Mouse (Mus musculus): ENCODE measurements at regions not wholly inside any gene's neighbourhood (a gene's known extent, or its start where the extent isn't known, plus 50 kb on each side); places are given as distances from the start of the nearest gene placed in this dataset.

DNA sequence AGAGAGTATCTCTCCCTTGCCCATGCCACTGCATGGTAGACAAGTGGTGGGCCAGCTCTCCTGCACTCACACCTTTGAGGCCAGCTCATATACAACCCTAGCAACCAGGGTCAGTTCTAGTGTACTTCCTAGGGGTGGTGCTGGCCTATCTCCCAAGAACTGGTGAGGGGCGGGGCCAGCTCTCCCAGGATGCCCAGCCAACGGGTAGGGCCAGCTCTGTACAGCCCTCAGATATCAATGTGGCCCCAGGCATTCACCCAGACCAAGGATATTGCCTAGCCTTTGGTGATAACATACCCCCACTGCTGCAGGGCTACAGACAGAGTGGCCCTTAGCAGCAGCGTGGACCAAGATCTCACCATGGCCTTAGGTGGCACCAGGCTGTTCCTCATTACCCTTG is 55.1 kb upstream of the Exoc4 start:
- ATAC-seq (ENCODE audit: low read depth) (no peak), DNase-seq (ENCODE audit: low spot score) (no peak)
- no peaks in the 10 kb centered on the region for H3K9me3 ChIP-seq (ENCODE audit: control insufficient read depth, low read length)
- H3K4me2 ChIP-seq (ENCODE audit: low read depth, low read length), result no peak overlapping the region
- H3K4me1 ChIP-seq (ENCODE audit: control insufficient read depth, insufficient read depth, low read length), result 0 out of 2 replicates have a peak, but pooled peaks cover 2% of the 10 kb centered on the region
- WGBS, result 58% methylated on average over 2 of the region's 3 CpGs
- H3K36me3 ChIP-seq (ENCODE audit: control insufficient read depth, insufficient read depth, low read length), result no peaks in the 10 kb centered on the region
- no peak overlapping the region for H3K27ac ChIP-seq (replicated peaks; ENCODE audit: low read depth, low read length)
- H3K4me3 ChIP-seq (ENCODE audit: low read depth, low read length), result no peak overlapping the region
- no peak overlapping the region for H3K9ac ChIP-seq (ENCODE audit: low read depth, low read length)
- no peaks in the 10 kb centered on the region for H3K27me3 ChIP-seq (replicated peaks; ENCODE audit: control insufficient read depth, insufficient read depth, low read length)

All from embryonic facial prominence, embryonic 14.5 days (tissue).